Mouse (Mus musculus): ENCODE results near the gene Fam241a.

The Fam241a gene

GRCm38 (mm10) chr3:127875059-127875458 is 21.1 kb downstream of the Fam241a start:
- 92% methylated on average over 7 of the region's 7 CpGs for WGBS

DNA sequence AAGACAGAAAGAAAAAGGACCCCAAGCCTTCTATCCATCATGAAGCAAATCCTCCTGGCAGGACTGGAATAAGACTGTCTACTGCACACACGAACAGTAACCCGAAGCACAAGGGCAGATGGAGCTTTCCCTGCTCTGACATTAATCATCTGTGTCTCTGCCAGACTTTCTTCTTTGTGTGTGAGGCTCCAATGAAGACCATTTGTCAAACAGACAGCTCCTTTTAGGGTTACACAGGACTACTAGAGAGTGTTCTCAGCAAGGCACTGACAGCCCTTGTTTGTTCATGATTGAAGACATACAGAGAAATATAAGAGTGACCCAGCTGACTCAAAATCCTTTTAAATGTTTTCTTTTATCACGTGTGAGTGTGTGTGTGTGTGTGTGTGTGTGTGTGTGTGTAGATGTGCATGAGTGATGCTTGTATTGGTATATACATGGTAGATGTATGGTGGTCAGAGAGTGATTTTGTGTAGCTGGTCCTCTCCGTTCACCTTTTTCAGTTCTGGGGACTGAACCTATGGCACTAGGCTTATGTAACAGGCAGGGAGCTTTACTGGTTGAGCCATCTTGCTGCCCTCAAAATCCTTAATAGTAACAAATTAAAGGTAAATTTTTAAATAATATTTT is 21.8 kb downstream of the Fam241a start:
- 70% methylated on average over 4 of the region's 4 CpGs for WGBS

GRCm38 (mm10) chr3:127871575-127871974 is 24.5 kb downstream of the Fam241a start:
- WGBS, result 80% methylated on average over 9 of the region's 9 CpGs

DNA sequence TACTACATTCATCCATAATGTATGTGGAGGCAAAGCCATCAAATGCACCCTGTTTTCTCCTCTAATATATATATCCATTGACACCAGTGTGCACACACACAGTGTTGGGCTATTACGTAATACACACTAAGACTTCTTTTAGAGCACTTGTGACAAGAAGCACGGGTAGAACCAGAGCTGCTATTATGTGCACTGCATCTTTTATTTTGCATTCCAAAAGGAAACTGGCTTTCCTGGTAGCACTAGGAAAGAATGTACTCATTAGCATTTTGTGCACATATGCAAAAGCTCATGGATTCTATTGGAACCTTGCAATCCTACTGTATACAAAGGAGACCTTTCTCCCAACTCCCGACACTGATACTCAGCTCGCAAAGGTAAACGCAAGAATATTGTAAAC is 27.2 kb downstream of the Fam241a start:
- 40% methylated on average over 5 of the region's 5 CpGs for whole genome bisulfite sequencing

GRCm38 (mm10) chr3:127868046-127868758 is 27.9 kb downstream of the Fam241a start:
- 49% methylated on average over 9 of the region's 9 CpGs for WGBS

DNA sequence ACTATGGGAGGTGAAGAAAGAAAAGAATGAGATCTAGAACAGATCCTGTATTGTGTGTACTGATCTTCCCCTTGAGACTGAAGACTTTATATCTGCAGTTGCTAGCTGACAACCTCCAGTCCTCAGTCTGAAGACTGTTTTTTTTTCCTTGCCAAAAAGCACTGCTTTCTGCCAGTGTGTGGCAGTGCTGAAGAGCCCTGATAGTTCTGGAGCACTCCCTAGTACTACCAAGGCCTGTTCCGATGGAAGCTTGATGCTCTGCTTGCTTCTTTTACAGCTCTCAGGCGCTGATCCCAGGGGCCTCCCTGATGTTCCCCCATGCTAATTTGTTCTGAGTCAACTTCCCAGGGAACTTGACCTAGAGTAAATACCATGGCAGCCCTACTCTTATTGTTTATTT is 31.9 kb downstream of the Fam241a start:
- 25% methylated on average over 2 of the region's 2 CpGs for WGBS

GRCm38 (mm10) chr3:127863571-127863970 is 32.6 kb downstream of the Fam241a start:
- 18% methylated on average over 3 of the region's 3 CpGs for WGBS

GRCm38 (mm10) chr3:127862479-127862878 is 33.6 kb downstream of the Fam241a start:
- 77% methylated on average over 4 of the region's 4 CpGs for WGBS

GRCm38 (mm10) chr3:127861340-127861739 is 34.8 kb downstream of the Fam241a start:
- WGBS, result 94% methylated on average over 11 of the region's 11 CpGs

DNA sequence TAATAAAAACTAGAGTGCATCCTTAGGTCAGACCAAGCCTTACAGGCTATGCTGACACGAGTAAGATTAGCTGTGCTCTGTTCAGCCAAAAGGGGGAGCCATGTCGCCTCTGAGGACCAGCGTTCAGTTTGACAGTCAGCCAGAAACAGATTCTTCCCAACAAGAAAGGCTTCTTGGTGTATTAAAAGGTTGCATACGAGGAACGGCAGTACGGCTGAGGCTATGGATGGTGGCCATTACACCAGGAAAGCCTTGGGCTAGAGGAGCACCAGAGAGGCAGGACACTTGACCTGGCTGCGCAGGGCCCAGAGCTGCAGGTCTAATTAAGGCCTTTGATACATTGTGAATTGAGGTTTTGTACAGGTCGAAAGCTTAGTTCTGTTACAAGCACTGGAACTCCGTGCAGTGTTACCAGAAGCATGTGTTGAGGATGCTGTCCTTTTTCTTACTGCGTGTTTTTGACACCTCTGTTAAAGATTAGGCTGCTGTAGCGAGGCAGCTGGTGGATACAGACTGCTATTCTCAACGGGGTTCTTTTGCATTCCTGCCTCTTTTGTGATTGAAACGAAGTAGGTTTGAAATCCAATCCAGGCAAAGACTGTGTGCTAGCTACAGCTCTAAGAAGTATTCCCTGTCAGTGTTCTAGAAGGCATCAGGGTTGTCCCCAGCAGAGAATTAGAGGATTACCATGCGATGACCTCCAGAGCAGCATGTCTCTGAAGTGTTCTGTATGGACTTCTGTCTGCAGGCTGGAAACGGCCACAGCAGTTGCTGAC is 42.5 kb downstream of the Fam241a start:
- 25% methylated on average over 15 of the region's 15 CpGs for WGBS

GRCm38 (mm10) chr3:127852722-127853121 is 43.4 kb downstream of the Fam241a start:
- WGBS, result 56% methylated on average over 9 of the region's 9 CpGs

GRCm38 (mm10) chr3:127850776-127851646 is 45.1 kb downstream of the Fam241a start:
- WGBS, result 65% methylated on average over 9 of the region's 9 CpGs

DNA sequence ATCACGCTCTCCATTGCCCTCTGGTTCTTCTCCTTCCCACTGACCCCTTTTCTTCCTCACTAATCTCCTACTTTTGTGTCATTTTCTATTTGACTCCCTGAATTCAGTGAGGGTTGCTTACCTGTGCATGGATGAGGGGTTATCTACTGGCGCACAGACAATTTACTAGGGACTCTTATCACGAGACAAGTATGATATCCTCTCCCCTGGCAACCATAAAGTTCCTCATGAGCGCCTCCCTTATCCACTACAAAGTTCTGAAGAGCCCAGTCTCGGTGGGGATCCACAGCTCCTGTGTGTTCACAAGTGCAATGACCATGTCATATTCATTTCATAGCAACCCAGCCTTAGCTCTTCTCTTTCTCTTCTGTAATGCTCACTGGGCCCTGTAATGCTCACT is 46.2 kb downstream of the Fam241a start:
- WGBS, result 95% methylated on average over 5 of the region's 5 CpGs

GRCm38 (mm10) chr3:127848088-127848808 is 47.9 kb downstream of the Fam241a start:
- WGBS, result 69% methylated on average over 11 of the region's 11 CpGs

DNA sequence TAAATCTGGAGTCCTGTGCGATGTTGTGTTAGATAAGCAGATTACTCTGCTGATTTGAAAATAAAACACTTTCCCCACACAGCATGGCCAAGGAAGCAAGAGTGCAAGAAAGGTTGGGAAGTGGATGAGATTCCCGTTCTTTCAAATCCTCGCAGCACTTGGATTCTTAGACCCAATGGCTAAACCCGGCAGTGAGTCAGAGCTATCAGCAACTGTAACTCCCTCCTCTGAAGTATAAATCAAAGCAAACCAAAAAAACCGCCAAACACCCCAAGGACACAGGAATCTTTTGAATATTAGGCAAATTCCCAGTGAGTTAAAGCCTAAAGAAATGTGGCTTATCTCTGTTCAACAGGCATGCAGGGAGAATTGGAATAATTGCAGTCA is 52.2 kb downstream of the Fam241a start:
- WGBS, result 89% methylated on average over 5 of the region's 5 CpGs

DNA sequence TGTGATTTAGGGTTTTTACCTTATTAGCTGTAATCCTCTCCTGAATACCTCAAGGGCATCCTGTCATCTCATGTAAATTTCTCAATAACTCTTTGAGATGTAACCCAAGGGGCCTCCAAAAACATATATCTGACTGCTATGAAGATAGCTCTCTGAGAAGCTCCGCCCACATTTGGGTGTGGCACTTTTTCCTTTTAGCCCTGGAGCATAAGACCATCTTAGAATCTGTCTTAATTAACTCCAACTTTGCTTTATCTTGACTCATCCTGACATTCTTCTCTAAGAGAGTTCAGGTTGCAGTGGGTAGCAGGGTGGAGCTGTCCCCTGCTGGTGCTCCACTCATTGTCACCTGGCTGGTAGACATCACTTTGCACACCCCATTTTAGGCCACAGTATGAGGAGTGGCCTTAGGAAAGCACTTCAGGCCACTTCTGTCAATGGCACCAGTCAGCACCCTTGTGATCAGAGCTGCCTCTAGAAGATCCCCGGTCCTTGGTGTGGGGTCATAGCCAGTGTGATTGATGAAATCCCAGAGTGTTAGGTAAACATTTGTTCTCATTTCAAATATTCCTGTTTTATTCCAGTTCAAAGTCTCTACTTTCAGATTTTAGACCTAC is 52.7 kb downstream of the Fam241a start:
- WGBS, result 89% methylated on average over 2 of the region's 2 CpGs

- 37% methylated on average over 8 of the region's 8 CpGs for WGBS
These were observed 54.2 kb downstream of the Fam241a start for GRCm38 (mm10) chr3:127841926-127842325.

DNA sequence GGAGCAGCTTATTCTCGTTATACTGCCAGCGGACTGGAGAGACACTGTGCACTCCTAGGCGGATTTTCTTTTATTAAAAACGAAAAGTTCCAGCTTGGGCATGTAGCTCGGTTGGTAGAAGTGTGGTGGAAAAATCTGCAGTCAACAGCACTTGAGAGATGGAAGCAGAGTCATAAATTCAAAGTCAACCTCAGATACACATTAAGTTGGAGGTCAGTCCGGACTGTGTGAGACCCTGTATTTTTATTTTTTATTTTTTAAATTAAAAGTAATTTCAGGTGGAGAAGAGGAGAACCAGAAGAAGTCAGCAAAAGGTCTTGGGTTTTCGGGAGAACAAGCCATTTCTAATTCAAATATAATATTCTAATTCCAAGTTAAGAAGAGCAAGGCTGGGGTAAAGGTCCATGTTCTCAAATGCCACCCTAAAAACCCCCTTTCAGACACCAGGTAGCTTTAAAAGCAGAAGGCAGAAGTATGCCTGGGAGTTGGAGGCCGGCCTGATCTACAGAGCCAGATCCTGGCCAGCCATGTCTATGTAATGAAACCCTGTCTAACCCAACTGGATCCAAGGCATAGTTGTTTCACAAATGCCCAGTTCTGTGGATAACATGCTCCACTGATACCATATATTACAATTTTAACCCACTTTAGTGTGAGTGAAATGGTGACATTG is 58.0 kb downstream of the Fam241a start:
- WGBS, result 29% methylated on average over 8 of the region's 8 CpGs

- WGBS, result 1% methylated on average over 85 of the region's 89 CpGs
These were observed 58.8 kb downstream of the Fam241a start, which contains the start of gene Ap1ar for GRCm38 (mm10) chr3:127837154-127837865. Gene Ap1ar, minus strand, starts transcription at chr3:127837523.
